Mouse (Mus musculus): Measurements from ENCODE around the gene Tbl3. TPM values are rescaled to one million over a fixed set of nuclear protein-coding genes. Genes with fewer than 3 reads are reported as not detected.
A peak's percentile ranks its signal among the peaks of the same experiment; 100 is the strongest.

Tbl3 gene
- total RNA-seq, 2 experiments from 2014 or later, result 27.6 to 41.1 TPM

DNA sequence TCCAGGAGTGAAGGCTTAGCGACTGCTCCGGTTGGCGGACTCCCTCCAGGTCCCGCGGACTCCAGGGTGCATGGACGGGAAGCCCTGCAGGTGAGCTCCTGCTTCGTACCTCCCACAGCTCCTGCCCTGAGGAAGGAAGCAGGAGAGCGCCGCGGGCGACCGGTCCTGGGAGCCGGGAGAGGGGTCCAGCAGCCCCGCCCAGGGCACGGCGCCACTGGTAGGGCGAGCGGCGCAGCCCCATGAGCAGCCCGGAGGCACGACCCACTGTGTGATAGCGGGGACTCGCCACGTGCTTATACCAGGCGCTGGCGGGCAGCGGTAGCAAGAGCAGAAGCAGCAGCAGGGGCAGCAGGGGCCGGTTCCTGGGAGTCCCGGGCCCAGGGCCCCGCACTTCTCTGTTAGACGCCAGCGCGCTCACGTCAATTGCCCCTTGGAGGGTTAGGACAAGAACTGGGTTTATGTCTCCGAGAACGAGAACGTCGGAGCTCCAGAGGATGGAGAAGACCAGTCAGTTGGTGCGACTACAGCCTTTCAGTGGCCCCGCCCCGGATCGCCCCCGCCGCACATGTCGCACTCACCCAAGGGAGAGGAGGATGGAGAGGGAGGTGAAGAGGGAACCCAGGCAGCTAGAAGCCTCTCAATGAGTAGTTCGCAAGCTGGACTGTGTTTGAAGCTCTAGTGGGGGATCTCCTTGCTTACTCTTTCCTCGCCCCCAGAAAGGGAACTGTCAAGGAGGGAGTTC lies 49.3 kb downstream of the Tbl3 start, which contains the start of gene Npw:
Npw (minus strand) TSS at position 441 of the 742 bp plus-strand sequence.
- ATAC-seq (replicated peaks; ENCODE audit: poor library complexity), result peak; percentile 78

DNA sequence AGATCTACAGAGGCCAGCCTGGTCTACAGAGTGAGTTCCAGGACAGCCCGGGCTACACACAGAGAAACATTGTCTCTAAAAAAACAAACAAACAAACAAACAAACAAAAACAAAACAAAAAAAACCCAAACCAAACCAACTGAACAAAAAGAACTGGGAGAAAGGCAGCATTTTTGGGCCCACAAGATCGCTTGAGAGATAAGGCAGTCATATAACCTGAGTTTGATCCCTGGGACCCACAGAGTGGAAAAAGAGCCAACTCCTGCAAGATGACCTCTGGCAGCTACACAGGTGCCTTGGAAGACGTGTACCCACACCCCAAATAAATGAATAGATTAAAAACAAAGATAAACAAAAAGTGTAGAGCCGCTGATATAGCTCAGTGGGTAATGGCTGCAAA lies 52.5 kb downstream of the Tbl3 start:
- no peak for ATAC-seq (replicated peaks; ENCODE audit: poor library complexity)

DNA sequence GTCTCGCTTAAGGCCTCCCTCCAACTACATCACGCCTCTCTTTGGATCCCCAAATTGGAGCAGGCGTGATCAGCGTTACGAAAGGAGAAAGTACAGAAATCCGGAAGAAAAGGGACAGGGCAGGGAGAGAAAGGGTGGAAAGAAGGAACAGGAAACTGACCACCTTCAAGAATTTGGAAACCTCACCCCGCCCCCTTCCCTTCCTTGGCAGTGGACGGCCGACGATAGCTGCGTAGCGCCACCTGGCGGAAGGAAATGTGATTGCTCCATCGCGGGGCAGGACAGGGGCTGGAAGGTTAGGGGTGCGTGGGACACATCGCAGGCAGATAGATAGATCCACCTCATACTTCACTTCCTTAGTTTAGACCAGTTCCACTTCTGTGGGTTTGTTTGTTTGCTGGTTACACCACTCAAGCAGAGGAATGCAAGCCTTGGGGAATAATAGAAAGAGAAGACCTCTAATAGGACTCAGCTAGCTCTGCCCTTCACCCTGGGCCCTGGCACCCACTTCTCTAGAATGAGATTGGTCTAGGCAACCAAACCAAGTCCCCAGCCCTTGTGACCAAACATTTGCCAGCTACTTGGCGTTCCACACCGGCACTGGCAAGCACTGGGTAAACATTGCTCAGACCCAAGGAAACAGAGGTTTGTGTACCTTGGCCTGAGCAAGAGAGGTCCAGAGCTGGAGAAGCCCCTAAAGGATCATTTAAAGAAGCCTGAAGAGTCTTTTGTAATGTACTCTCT lies 53.3 kb downstream of the Tbl3 start:
- peak; percentile 87 for ATAC-seq (replicated peaks; ENCODE audit: poor library complexity)

DNA sequence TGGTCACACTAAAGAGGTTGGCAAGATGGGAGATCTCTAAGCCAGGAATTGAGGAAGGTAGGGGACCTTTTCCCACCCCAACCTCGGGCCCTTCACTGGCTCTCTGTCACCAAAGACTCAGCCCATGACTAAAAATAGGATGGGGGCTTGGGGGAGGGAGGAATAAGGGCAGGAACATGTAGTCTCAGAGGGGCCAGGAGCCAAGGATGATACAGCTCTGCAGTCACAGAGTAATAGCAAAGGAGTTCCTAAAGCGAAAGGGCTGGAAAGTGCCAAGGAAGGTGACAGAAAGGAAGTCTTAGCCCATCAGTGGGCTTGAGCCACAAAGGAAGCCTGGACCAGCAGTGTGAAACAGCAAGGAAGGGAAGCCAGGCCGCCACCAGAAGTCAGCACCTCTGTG lies 55.6 kb downstream of the Tbl3 start:
- no peak for ATAC-seq (replicated peaks; ENCODE audit: poor library complexity)

GRCm38 (mm10) chr17:24650766-24651165 lies 56.7 kb downstream of the Tbl3 start:
- no peak for ATAC-seq (replicated peaks; ENCODE audit: poor library complexity)

GRCm38 (mm10) chr17:24650070-24650616 lies 57.3 kb downstream of the Tbl3 start, which contains the start of gene Slc9a3r2:
TSS of gene Slc9a3r2 (minus strand) at chr17:24650327.
- ATAC-seq (replicated peaks; ENCODE audit: poor library complexity), result peak; percentile 6; the same call in 1 of the 2 replicates

- ATAC-seq (replicated peaks; ENCODE audit: poor library complexity), result no peak
Observed at GRCm38 (mm10) chr17:24649581-24650069, 57.8 kb downstream of the Tbl3 start.

DNA sequence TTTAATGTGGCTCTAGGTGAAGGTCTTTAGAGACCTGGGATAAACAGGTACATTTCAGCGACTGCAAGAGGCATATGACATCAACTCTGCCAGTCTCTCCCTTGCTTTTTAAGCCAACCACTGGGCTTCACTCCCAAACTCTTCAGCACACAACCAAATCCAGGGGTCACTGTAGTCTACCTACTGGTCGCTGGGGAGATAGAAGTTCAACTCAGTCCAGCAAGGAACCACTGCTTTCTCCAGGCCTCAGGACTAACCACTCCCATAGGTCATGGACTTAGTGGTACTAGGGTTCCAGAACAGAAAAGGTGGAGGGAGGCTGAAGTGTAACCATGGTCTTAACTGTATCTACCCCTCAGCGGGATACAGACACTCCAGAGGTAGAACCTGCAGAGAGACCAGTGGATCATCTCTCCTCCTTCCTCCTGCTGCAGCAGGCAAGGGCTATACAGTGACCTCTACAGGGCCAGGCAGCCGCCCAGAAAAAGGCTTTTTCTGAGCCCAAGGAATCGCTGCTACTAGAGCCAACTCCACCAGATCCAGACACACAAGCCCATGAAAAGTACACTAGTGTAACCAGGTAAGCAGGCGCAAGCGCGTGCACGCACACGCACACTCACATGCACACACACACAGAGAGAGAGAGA lies 58.6 kb downstream of the Tbl3 start:
- no peak for ATAC-seq (replicated peaks; ENCODE audit: poor library complexity)

Other genes starting within 250 kb of the Tbl3 start
Only the 30 nearest of the 32 such genes appear.
- 0.35 and 0.81 TPM in 2 replicates for gene Bricd5, start 233.8 kb downstream of the Tbl3 start, total RNA-seq (2015)
- not detected in 2 replicates for gene Bricd5, start 233.8 kb downstream of the Tbl3 start, total RNA-seq (2017)
- gene Mlst8, start 228.6 kb downstream of the Tbl3 start, total RNA-seq (2015), result 9.2 TPM in 2 replicates
- gene Mlst8, start 228.6 kb downstream of the Tbl3 start, total RNA-seq (2017), result 14.9 and 28.9 TPM in 2 replicates
- not detected in 2 replicates for gene Caskin1, start 219.1 kb downstream of the Tbl3 start, total RNA-seq (2015)
- gene Caskin1, start 219.1 kb downstream of the Tbl3 start, total RNA-seq (2017), result not detected in 2 replicates
- gene Traf7, start 179.7 kb downstream of the Tbl3 start, total RNA-seq (2015), result 50.9 and 54.7 TPM in 2 replicates
- gene Traf7, start 179.7 kb downstream of the Tbl3 start, total RNA-seq (2017), result 91.7 and 98.9 TPM in 2 replicates
- gene Rab26, start 173.4 kb downstream of the Tbl3 start, total RNA-seq (2015), result 0.12 and 0.17 TPM in 2 replicates
- 0.14 and 0.71 TPM in 2 replicates for gene Rab26, start 173.4 kb downstream of the Tbl3 start, total RNA-seq (2017)
- gene Pkd1, start 157.8 kb downstream of the Tbl3 start, total RNA-seq (2015), result 7.4 and 10.6 TPM in 2 replicates
- gene Pkd1, start 157.8 kb downstream of the Tbl3 start, total RNA-seq (2017), result 6.2 and 15.1 TPM in 2 replicates
- gene Tsc2, start 75.0 kb downstream of the Tbl3 start, total RNA-seq (2015), result 64.3 and 66.9 TPM in 2 replicates
- gene Tsc2, start 75.0 kb downstream of the Tbl3 start, total RNA-seq (2017), result 52.1 and 54.1 TPM in 2 replicates
- 5.7 and 6.7 TPM in 2 replicates for gene Nthl1, start 75.0 kb downstream of the Tbl3 start, total RNA-seq (2015)
- 12.0 and 13.6 TPM in 2 replicates for gene Nthl1, start 75.0 kb downstream of the Tbl3 start, total RNA-seq (2017)
- gene Slc9a3r2, start 57.3 kb downstream of the Tbl3 start, total RNA-seq (2015), result 1.2 and 2.6 TPM in 2 replicates
- 1.4 and 1.6 TPM in 2 replicates for gene Slc9a3r2, start 57.3 kb downstream of the Tbl3 start, total RNA-seq (2017)
- not detected in 2 replicates for gene Npw, start 49.2 kb downstream of the Tbl3 start, total RNA-seq (2015)
- not detected in 2 replicates for gene Npw, start 49.2 kb downstream of the Tbl3 start, total RNA-seq (2017)
- gene Zfp598, start 38.0 kb downstream of the Tbl3 start, total RNA-seq (2015), result 25.0 and 29.1 TPM in 2 replicates
- gene Zfp598, start 38.0 kb downstream of the Tbl3 start, total RNA-seq (2017), result 21.3 and 22.6 TPM in 2 replicates
- gene Syngr3, start 17.7 kb downstream of the Tbl3 start, total RNA-seq (2015), result not detected in 2 replicates
- not detected in 2 replicates for gene Syngr3, start 17.7 kb downstream of the Tbl3 start, total RNA-seq (2017)
- 22.4 and 23.6 TPM in 2 replicates for gene Gfer, start 11.5 kb downstream of the Tbl3 start, total RNA-seq (2015)
- gene Gfer, start 11.5 kb downstream of the Tbl3 start, total RNA-seq (2017), result 37.2 and 62.7 TPM in 2 replicates
- gene Noxo1, start 11.4 kb downstream of the Tbl3 start, total RNA-seq (2015), result 2.6 and 3.4 TPM in 2 replicates
- 1.0 and 1.2 TPM in 2 replicates for gene Noxo1, start 11.4 kb downstream of the Tbl3 start, total RNA-seq (2017)
- 0.20 TPM in 1 of 2 replicates, not detected in the other for gene Rnf151, start 10.4 kb upstream of the Tbl3 start, total RNA-seq (2015)
- not detected in 2 replicates for gene Rnf151, start 10.4 kb upstream of the Tbl3 start, total RNA-seq (2017)
- 5,974 and 6,144 TPM in 2 replicates for gene Rps2, start 10.5 kb upstream of the Tbl3 start, total RNA-seq (2015)
- gene Rps2, start 10.5 kb upstream of the Tbl3 start, total RNA-seq (2017), result 1,525 and 1,766 TPM in 2 replicates
- 236 and 247 TPM in 2 replicates for gene Ndufb10, start 16.8 kb upstream of the Tbl3 start, total RNA-seq (2015)
- gene Ndufb10, start 16.8 kb upstream of the Tbl3 start, total RNA-seq (2017), result 256 and 308 TPM in 2 replicates
- gene Rpl3l, start 20.2 kb upstream of the Tbl3 start, total RNA-seq (2015), result 0.24 and 0.74 TPM in 2 replicates
- 0.30 TPM in 1 of 2 replicates, not detected in the other for gene Rpl3l, start 20.2 kb upstream of the Tbl3 start, total RNA-seq (2017)
- 378 and 438 TPM in 2 replicates for gene Msrb1, start 29.0 kb upstream of the Tbl3 start, total RNA-seq (2015)
- 155 and 224 TPM in 2 replicates for gene Msrb1, start 29.0 kb upstream of the Tbl3 start, total RNA-seq (2017)
- not detected in 2 replicates for gene Hs3st6, start 45.3 kb upstream of the Tbl3 start, total RNA-seq (2015)
- not detected in 2 replicates for gene Hs3st6, start 45.3 kb upstream of the Tbl3 start, total RNA-seq (2017)
- gene Meiob, start 96.6 kb upstream of the Tbl3 start, total RNA-seq (2015), result not detected in 2 replicates
- not detected in 2 replicates for gene Meiob, start 96.6 kb upstream of the Tbl3 start, total RNA-seq (2017)
- gene Hagh, start 132.5 kb upstream of the Tbl3 start, total RNA-seq (2015), result 31.4 and 34.4 TPM in 2 replicates
- 36.0 TPM in 2 replicates for gene Hagh, start 132.5 kb upstream of the Tbl3 start, total RNA-seq (2017)
- 10.5 and 11.3 TPM in 2 replicates for gene Fahd1, start 142.7 kb upstream of the Tbl3 start, total RNA-seq (2015)
- 17.0 and 18.9 TPM in 2 replicates for gene Fahd1, start 142.7 kb upstream of the Tbl3 start, total RNA-seq (2017)
- not detected in 2 replicates for gene Igfals, start 158.3 kb upstream of the Tbl3 start, total RNA-seq (2015)
- not detected in 2 replicates for gene Igfals, start 158.3 kb upstream of the Tbl3 start, total RNA-seq (2017)
- 103 and 114 TPM in 2 replicates for gene Nubp2, start 178.7 kb upstream of the Tbl3 start, total RNA-seq (2015)
- 50.4 and 57.8 TPM in 2 replicates for gene Nubp2, start 178.7 kb upstream of the Tbl3 start, total RNA-seq (2017)
- 14.6 and 17.9 TPM in 2 replicates for gene Spsb3, start 179.0 kb upstream of the Tbl3 start, total RNA-seq (2015)
- gene Spsb3, start 179.0 kb upstream of the Tbl3 start, total RNA-seq (2017), result 13.9 and 15.3 TPM in 2 replicates
- gene Eme2, start 187.4 kb upstream of the Tbl3 start, total RNA-seq (2015), result 3.2 and 6.9 TPM in 2 replicates
- 9.1 and 18.6 TPM in 2 replicates for gene Eme2, start 187.4 kb upstream of the Tbl3 start, total RNA-seq (2017)
- gene Mrps34, start 187.5 kb upstream of the Tbl3 start, total RNA-seq (2015), result 54.2 and 59.2 TPM in 2 replicates
- 31.9 and 35.5 TPM in 2 replicates for gene Mrps34, start 187.5 kb upstream of the Tbl3 start, total RNA-seq (2017)
- 21.2 and 32.1 TPM in 2 replicates for gene Nme3, start 188.8 kb upstream of the Tbl3 start, total RNA-seq (2015)
- gene Nme3, start 188.8 kb upstream of the Tbl3 start, total RNA-seq (2017), result 17.0 and 26.5 TPM in 2 replicates
- gene Mapk8ip3, start 229.3 kb upstream of the Tbl3 start, total RNA-seq (2015), result 14.1 and 21.7 TPM in 2 replicates
- 25.2 and 29.3 TPM in 2 replicates for gene Mapk8ip3, start 229.3 kb upstream of the Tbl3 start, total RNA-seq (2017)